Mouse (Mus musculus): ENCODE measurements around the gene Teddm1a. TPM values are rescaled to one million over a fixed set of nuclear protein-coding genes. Genes with fewer than 3 reads are reported as not detected.

Gene Teddm1a
- polyA plus RNA-seq, 1 experiment from 2014 or later: not detected

DNA sequence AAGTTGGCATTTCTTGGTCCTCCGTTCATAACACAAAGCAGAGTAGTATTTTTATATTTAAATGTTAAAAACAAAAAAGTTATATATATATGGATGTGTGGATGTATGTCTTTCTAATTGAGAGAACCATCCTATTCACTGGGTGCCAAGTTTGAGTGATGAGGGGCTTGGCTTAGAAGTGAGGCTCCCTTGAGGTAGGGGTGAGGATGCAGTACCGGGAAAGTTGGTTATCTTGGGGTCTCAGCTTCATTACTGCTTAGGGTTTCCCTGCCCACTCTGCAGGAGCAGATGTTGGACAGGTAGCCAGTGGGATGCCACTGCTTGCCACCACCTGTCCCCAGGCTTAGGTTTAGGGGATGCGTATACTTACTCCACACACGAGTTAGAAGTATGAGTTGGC lies 17.2 kb downstream of the Teddm1a start:
- WGBS: 86% methylated on average over 4 of the region's 4 CpGs
- Histone ChIP-seq H3K4me2 (no peak overlapping the region), H3K4me3 (replicated peaks) (no peak overlapping the region), H3K27me3 (no peaks in the 10 kb centered on the region), H3K9ac (no peak overlapping the region), H3K9me3 (no peaks in the 10 kb centered on the region), H3K27ac (no peak overlapping the region), H3K36me3 (replicated peaks) (peaks cover 66% of the 10 kb centered on the region), H3K4me1 (peaks cover 8% of the 10 kb centered on the region; the same call in 1 of the 2 replicates)
- ATAC-seq (ENCODE audit: low FRiP score): no peak

DNA sequence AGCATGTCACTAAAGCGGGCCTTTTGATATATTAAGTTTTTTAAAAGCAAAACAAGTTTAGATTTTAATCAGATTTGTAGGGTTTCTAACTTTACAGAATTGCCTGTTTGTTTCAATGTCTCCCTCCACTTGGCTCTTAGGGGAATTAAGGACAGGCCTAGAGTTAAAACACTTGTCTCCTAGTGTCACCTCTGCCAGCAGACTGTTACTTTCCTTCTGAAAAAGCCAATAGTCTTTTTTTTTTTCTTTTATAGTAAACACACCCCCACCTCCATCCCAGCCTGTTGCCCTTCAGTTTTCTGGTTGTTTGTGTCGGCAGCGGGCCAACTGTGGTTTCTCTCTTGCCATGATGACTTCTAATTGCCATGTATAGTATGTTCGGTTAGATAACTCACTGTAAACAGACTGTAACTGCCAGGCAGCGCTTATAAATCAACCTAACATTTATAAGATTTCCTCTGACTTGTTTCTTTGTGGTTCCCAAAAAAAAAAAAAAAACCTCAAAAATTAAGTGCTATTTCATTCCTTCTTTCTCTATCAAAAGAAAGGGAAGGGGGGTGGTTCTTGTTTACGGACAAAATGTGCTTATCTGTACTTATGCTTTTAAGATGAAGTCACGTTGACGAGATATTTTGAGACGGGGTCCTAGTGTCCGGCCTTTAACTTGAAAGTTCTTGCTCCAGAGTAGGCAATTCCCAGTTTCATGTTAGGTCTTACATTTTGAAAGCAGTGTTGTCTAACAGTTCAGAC lies 17.8 kb downstream of the Teddm1a start:
- Histone ChIP-seq H3K4me2 (no peak overlapping the region), H3K4me3 (replicated peaks) (no peak overlapping the region), H3K9ac (no peak overlapping the region), H3K4me1 (peaks cover 8% of the 10 kb centered on the region; the same call in 1 of the 2 replicates), H3K9me3 (no peaks in the 10 kb centered on the region), H3K36me3 (replicated peaks) (peaks cover 60% of the 10 kb centered on the region), H3K27me3 (no peaks in the 10 kb centered on the region), H3K27ac (no peak overlapping the region)
- 95% methylated on average over 10 of the region's 10 CpGs for WGBS
- ATAC-seq (ENCODE audit: low FRiP score): no peak

DNA sequence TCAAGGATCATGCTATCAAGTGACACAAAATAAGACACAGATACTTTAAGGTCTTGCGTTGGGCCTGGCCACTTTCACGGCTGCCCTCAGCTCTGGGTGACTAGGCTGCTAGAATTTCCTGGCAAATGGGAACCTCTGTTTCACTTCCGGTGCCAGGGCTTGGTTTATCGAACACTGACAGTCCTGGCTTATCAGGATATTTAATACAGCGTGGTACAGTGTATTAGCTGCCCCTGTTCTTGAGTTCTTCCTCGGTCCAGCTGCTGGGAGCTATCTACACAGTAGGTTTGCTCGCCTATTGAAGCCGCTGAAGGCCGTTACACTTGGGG lies 18.4 kb downstream of the Teddm1a start:
- H3K9me3 ChIP-seq: no peaks in the 10 kb centered on the region
- no peak overlapping the region for H3K4me2 ChIP-seq
- no peak for ATAC-seq (ENCODE audit: low FRiP score)
- peaks cover 8% of the 10 kb centered on the region; the same call in 1 of the 2 replicates for H3K4me1 ChIP-seq
- H3K9ac ChIP-seq: no peak overlapping the region
- H3K27ac ChIP-seq: no peak overlapping the region
- H3K36me3 ChIP-seq (replicated peaks): peaks cover 54% of the 10 kb centered on the region
- H3K27me3 ChIP-seq: no peaks in the 10 kb centered on the region
- H3K4me3 ChIP-seq (replicated peaks): no peak overlapping the region
- 95% methylated on average over 9 of the region's 9 CpGs for WGBS

DNA sequence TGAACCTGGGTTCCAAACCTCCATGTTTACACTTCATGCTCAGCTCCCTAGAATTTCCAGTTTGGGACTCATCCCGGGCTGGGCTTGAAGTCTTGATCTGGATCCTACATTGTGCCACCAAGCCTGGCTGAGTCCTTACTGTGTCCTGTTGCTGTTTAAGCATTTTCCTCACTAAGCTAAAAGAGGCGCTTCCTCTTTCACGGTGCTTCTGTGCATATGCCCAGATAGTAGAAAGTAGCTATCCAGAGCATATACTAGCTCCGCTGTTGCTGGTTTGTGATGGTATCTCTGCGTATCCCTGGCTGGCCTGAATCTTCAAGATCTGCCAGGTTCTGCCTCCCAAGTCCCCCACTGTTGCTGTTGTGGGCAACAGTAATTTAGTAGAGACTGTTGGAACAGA lies 18.9 kb downstream of the Teddm1a start:
- Histone ChIP-seq H3K36me3 (replicated peaks) (peaks cover 50% of the 10 kb centered on the region), H3K4me2 (no peak overlapping the region), H3K27ac (no peak overlapping the region), H3K9ac (no peak overlapping the region), H3K4me3 (replicated peaks) (no peak overlapping the region), H3K27me3 (no peaks in the 10 kb centered on the region), H3K4me1 (peaks cover 8% of the 10 kb centered on the region; the same call in 1 of the 2 replicates), H3K9me3 (no peaks in the 10 kb centered on the region)
- ATAC-seq (ENCODE audit: low FRiP score): no peak
- 93% methylated on average over 5 of the region's 5 CpGs for WGBS

DNA sequence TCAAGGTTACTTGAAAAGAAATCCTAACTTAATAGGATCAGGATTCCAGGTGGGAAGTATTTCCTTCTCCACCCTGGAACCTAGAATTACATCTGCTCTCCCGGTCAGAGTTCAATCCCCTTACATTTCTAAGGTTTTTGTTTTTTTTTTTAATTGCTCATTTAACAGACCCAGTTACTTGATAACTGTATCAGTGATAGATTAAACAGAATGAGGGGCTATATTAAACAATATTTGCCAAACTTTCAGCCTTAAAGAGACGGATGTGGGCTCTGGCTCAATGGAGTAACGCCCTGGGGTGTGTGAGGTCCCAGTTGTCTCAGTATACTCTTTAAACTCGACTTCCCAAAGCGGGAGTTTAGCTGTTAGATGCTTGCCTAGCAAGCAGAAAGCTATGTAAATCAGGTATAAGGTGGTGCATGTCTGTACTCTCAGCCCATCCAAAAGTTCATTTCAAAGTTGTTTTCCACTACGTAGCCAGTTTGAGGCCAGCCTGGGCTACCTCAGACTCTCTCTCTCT lies 19.8 kb downstream of the Teddm1a start:
- no peak overlapping the region for H3K4me2 ChIP-seq
- H3K9ac ChIP-seq: no peak overlapping the region
- H3K9me3 ChIP-seq: no peaks in the 10 kb centered on the region
- no peaks in the 10 kb centered on the region for H3K27me3 ChIP-seq
- peaks cover 40% of the 10 kb centered on the region for H3K36me3 ChIP-seq (replicated peaks)
- H3K4me1 ChIP-seq: peaks cover 8% of the 10 kb centered on the region; the same call in 1 of the 2 replicates
- no peak overlapping the region for H3K27ac ChIP-seq
- no peak overlapping the region for H3K4me3 ChIP-seq (replicated peaks)
- no peak for ATAC-seq (ENCODE audit: low FRiP score)
- WGBS: 91% methylated on average over 6 of the region's 6 CpGs

DNA sequence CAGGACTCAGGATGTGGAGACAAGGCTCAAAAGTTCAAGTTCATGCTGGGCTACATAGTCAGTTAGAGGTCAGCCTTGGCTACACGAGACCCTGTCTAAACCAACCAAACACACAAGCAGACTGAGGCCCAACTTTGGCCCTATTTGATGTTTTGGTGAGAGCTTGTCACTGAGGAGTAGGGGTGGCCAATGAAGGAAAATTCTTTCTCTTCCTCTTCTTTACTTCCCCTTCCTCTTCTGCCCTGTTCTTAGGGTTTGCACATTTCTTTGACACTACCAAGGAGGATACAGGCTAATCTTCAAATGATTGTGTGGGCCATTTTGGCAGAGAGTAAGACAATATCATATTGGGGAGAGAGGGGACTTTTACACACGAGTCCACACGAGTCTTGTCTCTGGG lies 22.3 kb downstream of the Teddm1a start:
- Histone ChIP-seq H3K4me2 (no peak overlapping the region), H3K4me1 (no peaks in the 10 kb centered on the region), H3K9me3 (no peaks in the 10 kb centered on the region), H3K36me3 (replicated peaks) (peaks cover 16% of the 10 kb centered on the region), H3K27me3 (no peaks in the 10 kb centered on the region), H3K27ac (no peak overlapping the region), H3K4me3 (replicated peaks) (no peak overlapping the region), H3K9ac (no peak overlapping the region)
- 87% methylated on average over 3 of the region's 3 CpGs for WGBS
- no peak for ATAC-seq (ENCODE audit: low FRiP score)

DNA sequence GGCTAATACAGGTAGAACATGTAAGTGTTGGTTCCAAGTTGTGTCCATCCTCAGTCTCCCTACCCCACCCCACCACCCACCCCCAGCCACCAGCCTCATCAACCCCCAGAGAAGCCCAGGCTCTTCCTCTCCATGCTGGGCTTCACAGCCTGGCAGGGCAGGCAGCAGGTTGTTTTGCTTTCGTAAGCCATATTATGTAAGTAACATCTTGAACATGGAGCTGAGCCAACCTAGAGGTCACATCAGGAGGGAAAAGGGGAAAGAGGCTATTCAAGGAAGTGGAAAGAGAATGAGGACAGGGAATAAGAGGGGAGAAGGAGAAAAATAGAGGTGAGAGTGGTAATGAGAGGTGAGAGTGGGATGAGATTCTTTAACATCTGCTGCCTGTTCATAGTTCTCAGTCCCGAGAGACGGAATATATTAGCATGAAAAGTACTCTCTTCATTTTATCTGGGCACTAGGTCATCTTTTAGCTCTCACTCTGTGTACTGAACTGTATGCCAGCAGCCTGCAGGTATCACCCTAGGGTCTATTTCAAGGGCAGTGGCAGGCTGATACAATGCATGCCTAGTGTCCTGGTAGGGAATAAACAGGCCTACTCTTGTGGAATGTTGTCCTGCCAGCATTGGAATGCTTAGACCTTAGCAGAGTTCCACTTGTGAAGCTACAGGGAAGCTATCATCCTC lies 27.1 kb downstream of the Teddm1a start:
- no peak for ATAC-seq (ENCODE audit: low FRiP score)
- 82% methylated on average over 3 of the region's 3 CpGs for WGBS
- no peaks in the 10 kb centered on the region for H3K27me3 ChIP-seq
- H3K9ac ChIP-seq: no peak overlapping the region
- no peaks in the 10 kb centered on the region for H3K9me3 ChIP-seq
- no peaks in the 10 kb centered on the region for H3K4me1 ChIP-seq
- no peak overlapping the region for H3K27ac ChIP-seq
- H3K4me3 ChIP-seq (replicated peaks): no peak overlapping the region
- H3K4me2 ChIP-seq: no peak overlapping the region
- no peaks in the 10 kb centered on the region for H3K36me3 ChIP-seq (replicated peaks)

DNA sequence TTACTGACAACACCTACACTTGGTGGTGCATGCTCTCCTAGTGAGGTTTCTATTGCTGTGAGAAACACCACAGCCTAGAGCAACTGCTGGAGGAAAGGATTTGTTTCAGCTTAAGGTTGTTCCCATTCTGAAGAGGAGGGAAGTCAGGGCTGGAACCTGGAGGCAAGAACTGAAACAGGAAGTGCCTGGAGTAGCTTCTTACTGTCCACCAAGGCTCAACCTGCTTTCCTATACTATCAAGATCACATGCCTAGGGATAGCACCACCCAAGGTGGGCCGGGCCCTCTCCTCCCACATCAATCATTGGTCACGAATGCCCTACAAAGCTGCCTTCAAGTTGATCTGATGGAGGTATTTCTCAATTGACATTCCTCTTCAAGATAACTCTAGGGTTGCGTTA lies 30.1 kb downstream of the Teddm1a start:
- ATAC-seq (ENCODE audit: low FRiP score): no peak
- Histone ChIP-seq H3K27ac (no peak overlapping the region), H3K4me1 (no peaks in the 10 kb centered on the region), H3K36me3 (replicated peaks) (no peaks in the 10 kb centered on the region), H3K4me3 (replicated peaks) (no peak overlapping the region), H3K9me3 (no peaks in the 10 kb centered on the region), H3K4me2 (no peak overlapping the region), H3K27me3 (no peaks in the 10 kb centered on the region), H3K9ac (no peak overlapping the region)
- WGBS: 90% methylated on average over 3 of the region's 3 CpGs

DNA sequence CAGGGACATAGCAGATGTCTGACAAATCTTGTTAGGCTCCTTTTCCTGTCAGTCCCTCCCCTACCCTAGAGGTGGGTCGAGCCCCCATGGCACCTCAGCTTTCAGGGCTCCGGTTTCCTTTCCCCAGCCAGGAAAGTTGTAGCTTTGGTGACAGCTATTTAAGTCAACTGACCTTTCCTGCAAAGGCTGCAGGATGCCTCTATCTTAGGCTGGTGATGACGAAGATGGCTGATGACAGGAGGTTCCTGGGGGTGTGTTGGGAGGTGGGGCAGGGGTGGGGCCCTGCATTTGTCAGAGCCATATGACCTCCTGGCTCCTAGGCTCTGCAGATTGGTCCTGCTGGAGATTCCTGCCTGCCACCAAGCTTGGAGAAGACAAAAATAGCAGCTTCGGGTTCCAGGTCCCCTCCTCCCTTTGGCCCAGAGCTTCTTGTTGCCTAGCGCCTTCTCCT lies 31.1 kb downstream of the Teddm1a start:
- H3K9ac ChIP-seq: no peak overlapping the region
- no peaks in the 10 kb centered on the region for H3K9me3 ChIP-seq
- no peak for ATAC-seq (ENCODE audit: low FRiP score)
- no peak overlapping the region for H3K4me2 ChIP-seq
- H3K36me3 ChIP-seq (replicated peaks): no peaks in the 10 kb centered on the region
- H3K4me1 ChIP-seq: no peaks in the 10 kb centered on the region
- WGBS: 76% methylated on average over 5 of the region's 5 CpGs
- no peak overlapping the region for H3K27ac ChIP-seq
- no peak overlapping the region for H3K4me3 ChIP-seq (replicated peaks)
- H3K27me3 ChIP-seq: no peaks in the 10 kb centered on the region

DNA sequence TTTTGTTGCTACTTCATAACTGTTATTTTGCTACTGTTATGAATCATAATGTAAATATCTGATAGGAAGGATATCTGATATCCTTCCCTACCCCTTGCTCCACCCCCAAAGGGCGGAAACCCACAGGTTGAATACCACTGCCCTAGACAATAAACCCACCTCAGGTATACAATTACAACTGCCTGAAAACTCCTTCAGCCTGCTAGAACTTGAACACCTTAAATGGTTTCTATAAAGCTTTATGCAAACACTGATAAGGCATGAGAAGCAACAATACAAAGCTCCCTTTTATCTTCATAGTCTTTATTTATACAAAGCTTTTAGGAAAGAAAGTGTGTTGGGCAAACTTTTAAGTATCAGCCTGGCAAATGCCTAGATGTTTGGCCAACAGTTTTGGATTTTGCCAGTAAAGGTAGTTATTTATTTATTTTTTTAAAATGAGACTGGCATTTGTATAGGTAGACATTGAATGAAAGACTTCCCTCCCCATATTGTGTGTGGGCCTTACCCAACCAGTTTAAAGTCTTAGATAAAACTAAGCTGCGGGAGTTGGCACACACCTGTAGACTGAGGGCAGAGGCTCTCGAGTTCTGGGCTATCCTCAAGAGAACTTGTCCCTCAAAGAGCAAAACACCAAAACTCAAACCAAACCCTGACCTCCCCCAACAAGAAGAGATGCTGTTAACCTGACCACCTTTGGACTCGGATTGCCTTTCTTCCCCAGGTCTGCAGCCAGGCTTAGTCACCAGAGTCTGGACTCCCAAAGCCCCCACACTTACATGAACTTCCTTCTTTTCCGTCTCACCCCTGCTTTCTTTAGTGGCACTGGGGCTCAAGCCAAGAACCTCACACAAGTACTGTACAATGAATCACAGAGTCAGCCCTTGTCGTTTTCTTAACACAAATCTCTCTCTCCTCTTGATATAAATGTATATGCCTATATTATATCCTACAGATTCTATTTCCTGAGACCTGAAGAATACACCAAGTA lies 33.1 kb downstream of the Teddm1a start:
- H3K27me3 ChIP-seq: no peaks in the 10 kb centered on the region
- H3K4me2 ChIP-seq: no peak overlapping the region
- no peak overlapping the region for H3K27ac ChIP-seq
- H3K9me3 ChIP-seq: no peaks in the 10 kb centered on the region
- no peak overlapping the region for H3K9ac ChIP-seq
- 85% methylated on average over 6 of the region's 6 CpGs for WGBS
- no peak for ATAC-seq (ENCODE audit: low FRiP score)
- no peaks in the 10 kb centered on the region for H3K36me3 ChIP-seq (replicated peaks)
- H3K4me1 ChIP-seq: no peaks in the 10 kb centered on the region
- no peak overlapping the region for H3K4me3 ChIP-seq (replicated peaks)

DNA sequence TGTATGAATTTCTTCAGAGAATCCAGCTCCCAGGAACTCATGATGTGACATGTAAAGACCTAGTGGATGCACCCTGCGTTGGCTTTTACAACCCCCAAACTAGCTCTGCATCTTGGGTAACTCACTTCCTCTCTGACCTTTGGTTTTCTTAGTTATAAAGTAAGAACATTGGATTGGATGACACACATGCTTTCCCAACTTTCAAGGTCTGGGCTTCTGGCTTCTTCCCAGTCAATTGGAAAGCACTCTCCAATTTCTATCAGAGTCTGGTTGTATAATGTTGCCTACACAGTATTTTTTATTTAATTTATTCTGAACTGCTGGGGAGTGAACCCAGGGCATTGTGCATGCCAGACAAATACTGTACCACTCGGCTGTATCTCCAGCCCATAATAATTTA lies 38.9 kb downstream of the Teddm1a start:
- no peak for ATAC-seq (ENCODE audit: low FRiP score)
- Histone ChIP-seq H3K27ac (no peak overlapping the region), H3K4me3 (replicated peaks) (no peak overlapping the region), H3K9ac (no peak overlapping the region), H3K27me3 (no peaks in the 10 kb centered on the region), H3K36me3 (replicated peaks) (no peaks in the 10 kb centered on the region), H3K4me1 (no peaks in the 10 kb centered on the region), H3K9me3 (no peaks in the 10 kb centered on the region), H3K4me2 (no peak overlapping the region)
- WGBS: 87% methylated on average over 2 of the region's 2 CpGs

DNA sequence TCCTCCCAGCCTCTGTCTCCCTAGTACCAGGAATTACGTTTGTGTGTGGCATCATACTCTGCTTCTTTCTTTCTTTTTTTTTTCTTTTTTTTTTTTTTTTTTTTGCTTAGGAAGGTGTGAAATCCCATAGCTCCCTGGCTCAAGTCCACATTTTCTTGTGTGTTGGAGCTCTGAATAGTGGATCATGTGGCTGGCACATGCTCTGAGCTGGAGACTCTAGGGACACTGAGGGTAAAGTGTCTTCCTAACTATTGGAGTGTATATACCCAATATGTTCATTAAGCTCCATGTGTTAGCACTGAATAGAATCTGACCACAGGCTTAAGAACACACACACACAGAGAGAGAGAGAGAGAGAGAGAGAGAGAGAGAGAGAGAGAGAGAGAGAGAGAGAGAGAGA lies 42.2 kb downstream of the Teddm1a start:
- Histone ChIP-seq H3K9me3 (no peaks in the 10 kb centered on the region), H3K36me3 (replicated peaks) (no peaks in the 10 kb centered on the region), H3K4me3 (replicated peaks) (no peak overlapping the region), H3K27me3 (no peaks in the 10 kb centered on the region), H3K27ac (no peak overlapping the region), H3K9ac (no peak overlapping the region), H3K4me1 (no peaks in the 10 kb centered on the region; the same call in 1 of the 2 replicates), H3K4me2 (no peak overlapping the region)
- no peak for ATAC-seq (ENCODE audit: low FRiP score)
- 72% methylated on average over 1 of the region's 1 CpGs for WGBS

All from forebrain, embryonic 12.5 days (tissue).